Mouse (Mus musculus): ENCODE measurements around the gene Rdh13. TPM values are rescaled to one million over a fixed set of nuclear protein-coding genes. Genes with fewer than 3 reads are reported as not detected.
"Not testable (repeated sequence)": the region's sequence is repeated elsewhere in the genome, so short reads cannot be mapped to it uniquely, and the experiment has no call there.

The Rdh13 gene
- total RNA-seq, 2 experiments from 2014 or later, result 23.9 to 26.3 TPM

GRCm38 (mm10) chr7:4447138-4447537, 1.7 kb upstream of the Rdh13 start:
- intact Hi-C loops (cut with DNase I), result no loop called here
- DNase-seq (ENCODE audit: low spot score in 2 of 2), result no peak

DNA sequence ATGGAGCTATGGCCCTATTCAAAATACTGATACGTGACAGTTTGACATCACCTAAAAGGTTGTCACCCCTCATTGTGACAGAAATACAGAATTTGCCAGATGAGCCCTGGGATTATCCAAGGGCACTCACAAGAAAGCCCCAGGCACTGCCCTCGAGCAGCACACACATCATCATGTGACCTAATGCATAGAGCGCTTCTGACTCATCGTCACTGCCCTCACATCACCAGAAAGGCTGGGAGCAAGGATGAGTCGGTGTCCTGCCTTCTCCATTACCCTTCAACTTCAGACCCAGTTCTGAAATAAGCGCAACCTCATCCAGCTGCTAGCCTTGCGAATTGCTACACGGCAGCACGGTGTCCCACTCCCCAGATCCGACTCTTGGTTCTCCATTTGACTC, 4.9 kb downstream of the Rdh13 start:
- intact Hi-C loops (cut with DNase I), result no loop called here
- DNase-seq (ENCODE audit: low spot score in 2 of 2), result no peak

DNA sequence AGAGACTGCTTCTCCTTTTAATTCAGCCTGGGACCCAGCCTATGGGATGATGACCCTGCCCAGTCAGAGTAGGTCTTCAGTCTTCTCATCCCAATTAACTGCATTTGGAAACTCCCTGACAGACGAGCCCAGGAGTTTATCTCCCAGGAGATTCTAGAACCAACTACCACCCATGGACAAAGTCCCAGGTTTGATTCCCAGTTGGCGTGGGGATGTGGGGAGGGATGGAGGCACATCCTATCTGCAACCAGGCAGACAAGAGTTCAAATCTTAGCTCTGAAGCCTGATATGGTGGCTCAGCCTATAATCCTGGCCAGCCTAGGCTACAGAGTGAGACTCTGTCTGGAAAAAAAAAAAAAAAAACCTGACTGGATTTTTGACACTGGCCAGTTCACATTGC, 7.7 kb downstream of the Rdh13 start:
- no peak for DNase-seq (ENCODE audit: low spot score in 2 of 2)
- intact Hi-C loops (cut with DNase I), result loop anchor here (10.0 kb wide), 1 partner anchor 87 kb away; the partner anchor contains the start of gene Tnni3

DNA sequence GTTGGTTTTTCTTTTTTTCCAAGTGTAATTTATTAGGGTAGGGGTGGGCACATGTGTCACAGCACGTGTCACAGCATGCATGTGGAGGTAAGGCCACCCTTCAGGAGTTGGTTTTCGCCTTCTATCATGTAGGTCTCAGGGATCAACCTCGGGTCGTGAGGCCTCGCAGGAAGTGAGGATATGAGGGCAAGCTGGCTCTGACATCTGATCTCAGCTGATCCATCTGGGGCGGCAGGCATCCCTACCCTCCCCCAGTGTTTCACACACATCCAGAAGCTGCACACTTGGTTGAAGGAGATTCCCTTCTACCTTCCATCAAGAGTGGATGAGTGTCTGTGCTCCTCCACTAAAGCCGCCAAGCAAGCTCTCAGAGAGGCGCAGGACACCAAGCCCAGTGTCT, 13.4 kb downstream of the Rdh13 start:
- DNase-seq (ENCODE audit: low spot score in 2 of 2), result no peak
- intact Hi-C loops (cut with DNase I), result loop anchor here (5.0 to 10.0 kb wide), 2 partner anchors 40 to 93 kb away; partner anchors contain the start of gene Tnni3

DNA sequence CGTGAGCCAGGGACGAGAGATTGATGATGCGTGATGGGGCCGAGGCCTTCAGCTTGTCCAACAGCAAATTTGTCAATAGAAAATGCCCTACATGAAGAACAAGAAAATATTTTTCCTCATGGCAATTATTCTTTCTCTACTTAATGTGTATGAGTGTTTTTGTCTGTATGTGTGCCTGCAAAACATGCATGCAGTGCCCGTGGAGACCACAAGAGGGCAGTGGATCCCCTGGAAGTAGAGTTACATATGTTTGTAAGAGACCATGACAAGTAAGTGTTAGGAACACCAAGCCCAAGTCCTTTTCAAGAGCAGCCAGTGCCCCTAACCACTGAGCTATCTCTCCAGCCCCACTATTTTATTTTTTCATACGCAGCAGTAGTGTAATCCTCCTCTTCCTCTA, 13.9 kb downstream of the Rdh13 start:
- intact Hi-C loops (cut with DNase I), result loop anchor here (5.0 to 10.0 kb wide), 2 partner anchors 41 to 93 kb away; partner anchors contain the start of gene Tnni3

GRCm38 (mm10) chr7:4430246-4430844, 15.1 kb downstream of the Rdh13 start:
- DNase-seq (ENCODE audit: low spot score in 2 of 2), result no peak
- intact Hi-C loops (cut with DNase I), result loop anchor here (5.0 to 10.0 kb wide), 2 partner anchors 42 to 94 kb away; partner anchors contain the start of gene Tnni3

More for the DNA sequence above, 13.9 kb downstream of the Rdh13 start:
- DNase-seq (ENCODE audit: low spot score in 2 of 2), result peak; percentile 46 to 47

- DNase-seq (ENCODE audit: low spot score in 2 of 2), result peak; percentile 79 to 86
- intact Hi-C loops (cut with DNase I), result loop anchor here (5.0 to 10.0 kb wide), 3 partner anchors 280 to 753 kb away; partner anchors contain the start of gene Tmc4
These were observed 18.1 kb downstream of the Rdh13 start for GRCm38 (mm10) chr7:4427161-4427912.

- no peak for DNase-seq (ENCODE audit: low spot score in 2 of 2)
- intact Hi-C loops (cut with DNase I), result loop anchor here (10.0 kb wide), 1 partner anchor 745 kb away; the partner anchor contains the start of gene Tmc4
These were observed 25.2 kb downstream of the Rdh13 start for GRCm38 (mm10) chr7:4420230-4420629.

DNA sequence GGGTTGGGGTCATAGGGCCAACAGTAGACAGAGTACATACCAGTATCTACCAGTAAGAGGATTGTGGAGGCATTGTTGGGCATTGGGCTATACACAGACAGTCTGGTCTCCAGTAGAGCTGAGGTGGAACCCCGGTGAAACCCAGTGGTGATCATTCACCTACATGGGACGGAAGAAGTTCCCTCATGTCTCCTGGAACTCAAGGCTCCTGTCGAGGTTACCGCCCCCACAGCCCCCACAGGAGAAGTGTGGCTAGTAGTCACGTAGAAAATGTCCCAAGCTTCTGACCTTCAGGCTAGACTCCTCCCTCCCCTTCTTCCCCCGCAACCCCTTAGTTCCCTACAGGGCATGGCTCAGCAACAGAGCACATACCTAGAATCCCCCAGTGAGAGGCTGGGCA, 25.8 kb downstream of the Rdh13 start:
- intact Hi-C loops (cut with DNase I), result loop anchor here (10.0 kb wide), 1 partner anchor 745 kb away; the partner anchor contains the start of gene Tmc4
- DNase-seq (ENCODE audit: low spot score in 2 of 2), result no peak

- DNase-seq (ENCODE audit: low spot score in 2 of 2); intact Hi-C loops (cut with DNase I): not testable (repeated sequence)
These were observed 33.0 kb downstream of the Rdh13 start for GRCm38 (mm10) chr7:4412406-4412805.

DNA sequence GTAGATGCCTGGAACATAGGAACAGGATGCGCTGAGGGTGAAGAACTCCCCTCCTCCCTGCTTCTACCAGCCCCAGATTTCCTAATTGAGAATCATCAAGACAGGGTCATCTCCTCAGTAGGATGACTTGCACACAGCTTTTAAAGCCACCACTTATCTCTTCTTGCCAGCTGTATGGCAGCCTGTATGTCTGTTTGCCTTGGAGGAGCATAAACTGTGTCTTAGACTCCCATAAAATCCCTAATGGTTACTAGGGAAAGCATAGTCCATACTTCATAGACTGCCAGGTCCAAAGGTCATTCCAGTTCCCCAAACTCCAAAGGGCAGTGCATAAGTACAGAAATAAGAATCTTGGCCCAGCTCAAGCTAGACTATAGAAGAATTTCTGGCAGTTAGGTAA, 47.7 kb downstream of the Rdh13 start, which contains the start of gene Gp6:
Gene Gp6 (minus strand): TSS at position 15 of the 400 bp plus-strand sequence.
- intact Hi-C loops (cut with DNase I), result no loop called here
- no peak for DNase-seq (ENCODE audit: low spot score in 2 of 2)

Small RNA genes within 50 kb of the gene (microRNA-seq; reads per million reads assigned to microRNA genes)
- gene Gm24605 (not detected), gene Gm24752 (not detected), gene Gm25349 (not detected)

Other genes starting within 250 kb of the Rdh13 start
- gene Lilra5, start 207.9 kb downstream of the Rdh13 start, total RNA-seq (2021), result not detected
- gene Ncr1, start 107.9 kb downstream of the Rdh13 start, total RNA-seq (2021), result not detected
- not detected for gene Gp6, start 47.9 kb downstream of the Rdh13 start, total RNA-seq (2021)
- 1 to 10 TPM; 3.1 to 3.4 TPM for gene Eps8l1, start 15.0 kb upstream of the Rdh13 start, total RNA-seq (2021)
- gene Ppp1r12c, start 56.0 kb upstream of the Rdh13 start, total RNA-seq (2021), result 100 to 1,000 TPM; 142 to 168 TPM
- gene Tnnt1, start 70.7 kb upstream of the Rdh13 start, total RNA-seq (2021), result 1 to 10 TPM; 5.9 to 9.4 TPM
- under 1 TPM in 1 of 2 experiments, not detected in 1; 0.52 TPM for gene Tnni3, start 78.6 kb upstream of the Rdh13 start, total RNA-seq (2021)
- gene Dnaaf3, start 86.8 kb upstream of the Rdh13 start, total RNA-seq (2021), result under 1 TPM; 0.27 to 0.34 TPM
- 100 to 1,000 TPM; 263 to 298 TPM for gene Syt5, start 101.9 kb upstream of the Rdh13 start, total RNA-seq (2021)
- gene Ptprh, start 158.4 kb upstream of the Rdh13 start, total RNA-seq (2021), result under 1 TPM; 0.84 to 0.95 TPM
- 10 to 100 TPM; 10.0 to 16.8 TPM for gene Tmem86b, start 185.8 kb upstream of the Rdh13 start, total RNA-seq (2021)
- 100 to 1,000 TPM; 138 to 145 TPM for gene Ppp6r1, start 213.4 kb upstream of the Rdh13 start, total RNA-seq (2021)
- 100 to 1,000 TPM; 100 to 106 TPM for gene Hspbp1, start 239.4 kb upstream of the Rdh13 start, total RNA-seq (2021)
- gene Brsk1, start 245.0 kb upstream of the Rdh13 start, total RNA-seq (2021), result 100 to 1,000 TPM; 398 to 475 TPM

All from left cerebral cortex, postnatal 36 days (tissue).